Mouse (Mus musculus) intestine, postnatal 0 days (tissue): ENCODE results near the gene Aurkb. TPM values are rescaled to one million over a fixed set of nuclear protein-coding genes. Genes with fewer than 3 reads are reported as not detected.

ENCODE experiments used
- ATAC-seq: fragments of 200-750 bp; cut with Nextera tagmentation; 2 replicates; pipeline ENCODE4 v1.8.0; 2017; ENCODE audit warnings: mild to moderate bottlenecking, moderate TSS enrichment, moderate library complexity
- H3K27ac ChIP-seq: fragments of 300-500 bp; sonication (generic); 2 replicates; pipeline ENCODE4 v1.5.1; 2014; ENCODE audit warnings: mild to moderate bottlenecking, low read depth, low read length, moderate library complexity
- H3K27me3 ChIP-seq: fragments of 300-500 bp; sonication (generic); replicated peaks from 2 replicates; pipeline ENCODE4 v1.6.1; 2014; ENCODE audit warnings: low read length, mixed read lengths; ENCODE audit not compliant: control insufficient read depth, insufficient read depth
- H3K36me3 ChIP-seq: fragments of 300-500 bp; sonication (generic); 2 replicates; pipeline ENCODE4 v1.6.1; 2014; ENCODE audit warnings: mild to moderate bottlenecking, moderate library complexity; ENCODE audit not compliant: control insufficient read depth, insufficient read depth
- H3K4me1 ChIP-seq: fragments of 300-500 bp; sonication (generic); replicated peaks from 2 replicates; pipeline ENCODE4 v1.6.1; 2014; ENCODE audit warnings: antibody characterized with exemption, low read length, mixed read lengths; ENCODE audit not compliant: control insufficient read depth, insufficient read depth
- H3K4me2 ChIP-seq: fragments of 300-500 bp; sonication (generic); replicated peaks from 2 replicates; pipeline ENCODE4 v1.6.1; 2014; ENCODE audit warnings: low read depth, mild to moderate bottlenecking, moderate library complexity
- H3K4me3 ChIP-seq: fragments of 300-500 bp; sonication (generic); 2 replicates; pipeline ENCODE4 v1.5.1; 2014; ENCODE audit warnings: low read depth, low read length
- H3K9ac ChIP-seq: fragments of 300-500 bp; sonication (generic); 2 replicates; pipeline ENCODE4 v1.6.1; 2014; ENCODE audit warnings: mild to moderate bottlenecking, low read depth, low read length
- H3K9me3 ChIP-seq: fragments of 300-500 bp; sonication (generic); 2 replicates; pipeline ENCODE4 v1.6.1; 2016; ENCODE audit warnings: mixed run types; ENCODE audit not compliant: control insufficient read depth
- CTCF ChIP-seq: sonication (generic); IDR thresholded peaks from 2 replicates; pipeline ENCODE4 v1.5.1; 2016; ENCODE audit warnings: low read depth, mild to moderate bottlenecking, control low read depth, antibody characterized with exemption, moderate library complexity
- WGBS: fragments of 180-500 bp; shearing (Covaris S2); extraction: QIAGEN DNeasy Blood & Tissue Kit; methylation state at CpG from one replicate; pipeline ENCODE4 v1.1.7; 2014; 5-methylcytosine and 5-hydroxymethylcytosine counted together
- polyA plus RNA-seq: library from polyadenylated mRNA; unstranded; fragments of >200 nt; fragmentation: Nextera tagmentation; extraction: Ambion mirVana; gene quantifications from 2 replicates; pipeline ENCODE4 v1.2.1, GENCODE M21; 2015

The Aurkb gene
- polyA plus RNA-seq, 1 experiment from 2014 or later, result 24.3 TPM

- ATAC-seq, result no peak
- Histone ChIP-seq H3K27ac (no peak overlapping the region), H3K9me3 (no peaks in the 10 kb centered on the region), H3K27me3 (no peaks in the 10 kb centered on the region), H3K4me2 (peak overlapping the region; percentile 85), H3K4me3 (no peak overlapping the region), H3K9ac (no peak overlapping the region), H3K36me3 (peaks cover 57% of the 10 kb centered on the region), H3K4me1 (peaks cover 9% of the 10 kb centered on the region; the same call in 1 of the 2 replicates)
- WGBS, result 90% methylated on average over 20 of the region's 20 CpGs
- TF ChIP-seq CTCF, result no peak
Measured at GRCm38 (mm10) chr11:69100639-69101360, 55.4 kb downstream of the Aurkb start.

Other genes with a start within 250 kb of the Aurkb start
- 63.6 and 67.6 TPM in 2 replicates for gene Ndel1, start 173.8 kb upstream of the Aurkb start, polyA plus RNA-seq
- 0.04 and 0.13 TPM in 2 replicates for gene Rnf222, start 157.1 kb upstream of the Aurkb start, polyA plus RNA-seq
- gene Rpl26, start 144.1 kb upstream of the Aurkb start, polyA plus RNA-seq, result 623 and 626 TPM in 2 replicates
- gene Odf4, start 118.6 kb upstream of the Aurkb start, polyA plus RNA-seq, result not detected in 2 replicates
- 2.6 and 3.4 TPM in 2 replicates for gene Arhgef15, start 88.2 kb upstream of the Aurkb start, polyA plus RNA-seq
- 1.9 and 2.3 TPM in 2 replicates for gene Slc25a35, start 77.5 kb upstream of the Aurkb start, polyA plus RNA-seq
- 13.6 and 16.5 TPM in 2 replicates for gene Rangrf, start 70.5 kb upstream of the Aurkb start, polyA plus RNA-seq
- gene Pfas, start 37.2 kb upstream of the Aurkb start, polyA plus RNA-seq, result 6.4 and 7.2 TPM in 2 replicates
- 9.4 and 10.7 TPM in 2 replicates for gene Ctc1, start 29.7 kb upstream of the Aurkb start, polyA plus RNA-seq
- 13.4 and 13.8 TPM in 2 replicates for gene Borcs6, start 14.1 kb downstream of the Aurkb start, polyA plus RNA-seq
- gene Tmem107, start 25.2 kb downstream of the Aurkb start, polyA plus RNA-seq, result 14.5 TPM in 2 replicates
- gene Vamp2, start 42.8 kb downstream of the Aurkb start, polyA plus RNA-seq, result 45.3 and 50.3 TPM in 2 replicates
- 7.2 and 11.3 TPM in 2 replicates for gene Per1, start 49.6 kb downstream of the Aurkb start, polyA plus RNA-seq
- gene Hes7, start 74.8 kb downstream of the Aurkb start, polyA plus RNA-seq, result 0.21 and 0.37 TPM in 2 replicates
- gene 9130213A22Rik, start 76.9 kb downstream of the Aurkb start, polyA plus RNA-seq, result 0.12 and 0.37 TPM in 2 replicates
- 0.31 and 0.82 TPM in 2 replicates for gene Aloxe3, start 80.2 kb downstream of the Aurkb start, polyA plus RNA-seq
- 0.08 and 0.13 TPM in 2 replicates for gene Alox12b, start 111.3 kb downstream of the Aurkb start, polyA plus RNA-seq
- gene Alox8, start 152.2 kb downstream of the Aurkb start, polyA plus RNA-seq, result not detected in 2 replicates
- 0.03 TPM in 1 of 2 replicates, not detected in the other for gene Gucy2e, start 191.4 kb downstream of the Aurkb start, polyA plus RNA-seq